Mouse (Mus musculus) embryonic fibroblast, embryonic 13.5 days (primary cell): Measurements from ENCODE around the gene Ppfibp2.

Experiments
- CTCF ChIP-seq: IDR thresholded peaks from 2 replicates; pipeline ENCODE4 v1.5.1; 2011; ENCODE audit warnings: mild to moderate bottlenecking, control low read depth, low read length, moderate library complexity, borderline replicate concordance; ENCODE audit not compliant: insufficient read depth
- POLR2A ChIP-seq: IDR thresholded peaks from 2 replicates; pipeline ENCODE4 v1.6.1; 2011; ENCODE audit warnings: low read depth, mild to moderate bottlenecking, control low read depth, low read length, moderate library complexity

- TF ChIP-seq CTCF (no peak), POLR2A (no peak)
Measured at GRCm38 (mm10) chr7:107574276-107574675, 20.7 kb upstream of the Ppfibp2 start.
